Mouse (Mus musculus) brown adipose tissue, adult 24 weeks (tissue): ENCODE results near the gene Zap70. TPM values are rescaled to one million over a fixed set of nuclear protein-coding genes. Genes with fewer than 3 reads are reported as not detected.

Source experiments
- polyA plus RNA-seq: library from polyadenylated mRNA; stranded (reverse); fragments of >200 nt; gene quantifications from 2 replicates; pipeline ENCODE4 v1.2.4, GENCODE M21; 2012; ENCODE audit not compliant: missing spikeins, insufficient read depth, insufficient read length

The Zap70 gene
- polyA plus RNA-seq, 1 experiment = not detected

Other genes with a start within 250 kb of the Zap70 start
- gene Cnnm3, start 249.9 kb upstream of the Zap70 start, polyA plus RNA-seq = 7.2 and 7.3 TPM in 2 replicates
- gene Ankrd23, start 224.9 kb upstream of the Zap70 start, polyA plus RNA-seq = 17.9 and 25.2 TPM in 2 replicates
- gene Gm42417, start 222.4 kb upstream of the Zap70 start, polyA plus RNA-seq = 4.1 and 7.8 TPM in 2 replicates
- 5.0 and 8.4 TPM in 2 replicates for gene Ankrd39, start 214.4 kb upstream of the Zap70 start, polyA plus RNA-seq
- 4.1 and 6.7 TPM in 2 replicates for gene Sema4c, start 203.4 kb upstream of the Zap70 start, polyA plus RNA-seq
- gene Fam178b, start 78.6 kb upstream of the Zap70 start, polyA plus RNA-seq = not detected in 2 replicates
- 5,769 and 6,142 TPM in 2 replicates for gene Cox5b, start 70.3 kb upstream of the Zap70 start, polyA plus RNA-seq
- gene 4933424G06Rik, start 51.6 kb upstream of the Zap70 start, polyA plus RNA-seq = not detected in 2 replicates
- gene Actr1b, start 47.4 kb upstream of the Zap70 start, polyA plus RNA-seq = 51.9 and 52.4 TPM in 2 replicates
- gene Tmem131, start 181.9 kb downstream of the Zap70 start, polyA plus RNA-seq = 13.6 and 17.8 TPM in 2 replicates